Mouse (Mus musculus) stomach, embryonic 15.5 days (tissue): Measurements from ENCODE around the gene Plcb4. TPM values are rescaled to one million over a fixed set of nuclear protein-coding genes. Genes with fewer than 3 reads are reported as not detected.

Experiments
- ATAC-seq: fragments of 200-750 bp; cut with Nextera tagmentation; 2 replicates; pipeline ENCODE4 v1.8.0; 2017; ENCODE audit warnings: low read depth, moderate number of reproducible peaks, moderate TSS enrichment; ENCODE audit not compliant: insufficient read depth, low FRiP score
- H3K27ac ChIP-seq: fragments of 300-500 bp; sonication (generic); 2 replicates; pipeline ENCODE4 v1.5.1; 2015; ENCODE audit warnings: mild to moderate bottlenecking, inconsistent platforms
- H3K27me3 ChIP-seq: fragments of 300-500 bp; sonication (generic); replicated peaks from 2 replicates; pipeline ENCODE4 v1.6.1; 2015; ENCODE audit warnings: inconsistent platforms
- H3K36me3 ChIP-seq: fragments of 300-500 bp; sonication (generic); 2 replicates; pipeline ENCODE4 v1.6.1; 2015; ENCODE audit warnings: inconsistent platforms
- H3K4me1 ChIP-seq: fragments of 300-500 bp; sonication (generic); 2 replicates; pipeline ENCODE4 v1.6.1; 2015; ENCODE audit warnings: inconsistent platforms
- H3K4me2 ChIP-seq: fragments of 300-500 bp; sonication (generic); 2 replicates; pipeline ENCODE4 v1.6.1; 2015; ENCODE audit warnings: mild to moderate bottlenecking, inconsistent platforms
- H3K4me3 ChIP-seq: fragments of 300-500 bp; sonication (generic); replicated peaks from 2 replicates; pipeline ENCODE4 v1.5.1; 2015; ENCODE audit warnings: inconsistent platforms
- H3K9ac ChIP-seq: fragments of 300-500 bp; sonication (generic); 2 replicates; pipeline ENCODE4 v1.6.1; 2015; ENCODE audit warnings: inconsistent platforms
- H3K9me3 ChIP-seq: fragments of 300-500 bp; sonication (generic); 2 replicates; pipeline ENCODE4 v1.6.1; 2016; ENCODE audit warnings: inconsistent platforms
- WGBS: fragments of 180-500 bp; shearing (Covaris S2); methylation state at CpG from one replicate; pipeline ENCODE4 v1.1.7; 2015; 5-methylcytosine and 5-hydroxymethylcytosine counted together
- polyA plus RNA-seq: library from polyadenylated mRNA; unstranded; fragments of >200 nt; fragmentation: Nextera tagmentation; extraction: Ambion mirVana; gene quantifications from 2 replicates; pipeline ENCODE4 v1.2.1, GENCODE M21; 2015

The Plcb4 gene
- polyA plus RNA-seq, 1 experiment from 2014 or later, result 24.7 TPM

DNA sequence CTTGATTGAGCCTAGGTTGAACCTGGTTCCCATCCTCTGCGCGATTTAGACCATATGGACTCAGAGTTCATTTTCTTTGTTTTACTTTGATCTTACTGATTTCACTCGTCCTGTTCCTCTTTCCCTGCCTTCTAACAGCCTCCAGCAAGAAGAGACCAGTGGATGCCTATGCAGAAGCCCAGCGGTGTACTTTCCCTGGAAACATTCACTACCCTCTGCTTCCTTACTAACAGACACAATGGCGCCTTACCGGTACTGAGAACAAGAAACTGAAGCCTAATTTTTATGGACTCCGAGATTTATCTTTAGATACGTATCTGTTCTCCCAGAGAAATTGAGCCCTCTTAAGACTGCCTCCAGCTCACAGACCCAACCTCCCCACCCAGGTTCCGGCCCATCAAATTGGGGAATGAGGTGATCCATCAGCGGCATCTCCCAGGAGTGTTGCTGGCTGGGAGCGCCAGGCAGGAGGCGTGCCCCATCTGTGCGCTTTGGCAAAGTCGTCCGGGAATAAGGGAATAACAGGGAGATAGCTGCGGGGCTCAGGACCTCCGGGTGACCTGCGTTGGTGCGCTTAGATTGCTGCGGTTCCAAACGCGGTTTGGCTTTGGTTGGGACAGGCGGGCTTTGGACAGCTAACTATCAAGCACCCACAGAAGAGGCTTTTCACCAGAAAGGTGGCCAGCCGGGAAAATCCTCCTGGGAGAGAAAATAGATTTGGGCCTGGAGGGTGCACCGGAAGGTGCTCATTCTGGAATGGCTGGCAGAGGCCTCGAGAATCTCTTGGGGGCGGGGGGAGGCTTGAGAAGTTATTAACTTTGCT, 392.2 kb downstream of the Plcb4 start:
- Histone ChIP-seq H3K27ac (no peak overlapping the region), H3K36me3 (no peaks in the 10 kb centered on the region), H3K27me3 (0 out of 2 replicates have a peak, but pooled peaks cover 4% of the 10 kb centered on the region), H3K4me1 (no peaks in the 10 kb centered on the region), H3K4me3 (no peak overlapping the region), H3K4me2 (peak overlapping the region; percentile 31), H3K9me3 (no peaks in the 10 kb centered on the region), H3K9ac (no peak overlapping the region)
- ATAC-seq, result no peak
- 18% methylated on average over 27 of the region's 27 CpGs for WGBS

DNA sequence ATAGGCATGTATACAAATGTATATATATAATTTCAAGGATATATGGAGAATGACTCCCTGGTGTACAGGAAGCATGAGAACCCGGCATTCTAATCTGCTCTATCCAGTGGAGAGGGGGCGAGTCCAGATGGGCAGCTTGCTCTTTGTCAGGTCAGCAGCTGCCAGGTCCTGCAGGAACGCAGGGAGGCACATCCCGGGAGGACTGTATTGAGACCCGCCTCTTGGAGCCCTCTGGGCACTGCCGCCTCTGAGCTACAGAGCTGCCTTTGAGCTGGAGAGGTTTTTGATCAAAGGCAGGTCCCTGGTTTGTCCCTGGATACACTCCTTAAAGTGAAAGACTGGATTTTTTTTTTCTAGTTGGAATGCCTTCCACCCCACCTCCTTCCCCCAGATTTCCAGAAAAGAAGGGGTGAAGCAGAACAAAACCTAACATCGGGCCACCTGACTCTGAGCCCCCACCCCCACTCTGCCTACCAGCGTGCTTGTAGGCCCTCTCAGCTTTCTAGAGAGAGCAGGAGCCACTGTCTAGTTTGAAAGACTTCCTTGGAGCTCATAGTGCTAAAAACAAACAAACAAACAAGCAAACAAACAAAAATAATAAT, 393.0 kb downstream of the Plcb4 start, which contains the start of gene Lamp5:
Gene Lamp5, plus strand, starts transcription at position 552 of the 602 bp plus-strand sequence.
- no peak within 1 kb of the TSS for H3K27ac ChIP-seq
- no peaks in the 10 kb centered on the region for H3K36me3 ChIP-seq
- no peak within 1 kb of the TSS for H3K4me3 ChIP-seq
- H3K9ac ChIP-seq, result no peak within 1 kb of the TSS
- peak within 1 kb of the TSS; percentile 31 for H3K4me2 ChIP-seq
- 0 out of 2 replicates have a peak, but pooled peaks cover 4% of the 10 kb centered on the region for H3K27me3 ChIP-seq
- WGBS, result 8% methylated on average over 8 of the region's 8 CpGs
- no peaks in the 10 kb centered on the region for H3K9me3 ChIP-seq
- no peaks in the 10 kb centered on the region for H3K4me1 ChIP-seq
- ATAC-seq, result no peak

- Histone ChIP-seq H3K9ac (no peak overlapping the region), H3K36me3 (no peaks in the 10 kb centered on the region), H3K4me3 (no peak overlapping the region), H3K9me3 (no peaks in the 10 kb centered on the region), H3K27ac (no peak overlapping the region), H3K4me1 (peaks cover 3% of the 10 kb centered on the region; the same call in 1 of the 2 replicates), H3K27me3 (peaks cover 34% of the 10 kb centered on the region), H3K4me2 (peak overlapping the region; percentile 36)
- ATAC-seq, result no peak
- 5% methylated on average over 19 of the region's 19 CpGs for WGBS
Observed at GRCm38 (mm10) chr2:136057861-136058331, 399.1 kb downstream of the Plcb4 start.

DNA sequence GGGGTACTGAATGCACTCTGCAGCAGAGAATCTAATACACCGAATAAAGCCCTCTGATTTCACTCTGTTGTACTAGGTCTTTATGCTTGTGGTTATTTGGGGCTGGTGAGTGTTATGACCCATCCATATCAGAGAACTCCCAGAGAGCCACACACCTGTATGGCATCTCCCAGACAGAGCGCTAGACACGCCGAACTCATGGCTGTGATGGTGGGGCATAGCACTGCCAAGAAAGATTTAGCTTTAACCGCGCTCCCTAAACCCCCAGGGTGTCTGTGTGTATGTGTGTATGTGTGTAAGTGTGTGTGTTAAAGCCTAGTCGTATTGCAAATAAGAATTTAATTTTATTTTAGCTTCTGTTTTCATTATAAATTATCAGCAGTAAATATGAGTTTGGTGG, 399.6 kb downstream of the Plcb4 start:
- no peaks in the 10 kb centered on the region for H3K9me3 ChIP-seq
- H3K27ac ChIP-seq, result no peak overlapping the region
- no peaks in the 10 kb centered on the region for H3K36me3 ChIP-seq
- no peak for ATAC-seq
- 7% methylated on average over 7 of the region's 7 CpGs for WGBS
- no peak overlapping the region for H3K4me3 ChIP-seq
- H3K27me3 ChIP-seq, result peaks cover 34% of the 10 kb centered on the region
- H3K4me1 ChIP-seq, result peaks cover 3% of the 10 kb centered on the region; the same call in 1 of the 2 replicates
- H3K4me2 ChIP-seq, result peak overlapping the region; percentile 36; the same call in 1 of the 2 replicates
- H3K9ac ChIP-seq, result no peak overlapping the region

DNA sequence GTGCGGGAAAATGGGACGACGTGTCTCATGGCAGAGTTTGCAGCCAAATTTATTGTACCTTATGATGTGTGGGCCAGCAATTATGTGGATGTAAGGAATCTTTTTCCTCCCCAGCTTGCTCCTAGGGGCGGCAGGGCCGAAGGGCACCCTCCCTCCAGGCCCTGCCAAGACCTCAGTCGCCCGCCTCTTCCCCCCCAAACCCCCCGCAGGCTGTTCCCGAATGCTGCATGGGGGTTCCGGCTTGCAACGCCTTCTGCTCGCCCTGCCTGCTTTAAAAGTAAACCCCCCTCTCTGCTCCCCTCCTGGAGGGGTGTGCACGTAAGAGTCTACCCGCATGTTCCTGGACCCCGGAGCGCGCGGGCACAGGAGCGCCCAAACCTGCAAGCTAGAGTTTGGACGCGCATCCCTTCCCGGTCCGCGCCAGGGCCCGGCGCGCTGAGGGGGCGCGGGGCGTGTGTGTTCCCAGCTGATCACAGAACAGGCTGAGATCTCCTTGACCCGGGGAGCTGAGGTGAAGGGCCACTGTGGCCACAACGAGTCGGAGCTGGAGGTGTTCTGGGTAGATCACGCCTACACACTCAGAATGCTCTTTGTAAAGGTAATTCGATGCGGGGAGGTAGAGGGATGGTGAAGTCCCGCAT, 400.3 kb downstream of the Plcb4 start:
- H3K27me3 ChIP-seq, result peaks cover 34% of the 10 kb centered on the region
- no peak overlapping the region for H3K27ac ChIP-seq
- H3K4me3 ChIP-seq, result peak overlapping the region; percentile 9; the same call in 1 of the 2 replicates
- H3K9ac ChIP-seq, result no peak overlapping the region
- H3K4me2 ChIP-seq, result peak overlapping the region; percentile 21
- H3K4me1 ChIP-seq, result peaks cover 3% of the 10 kb centered on the region; the same call in 1 of the 2 replicates
- no peak for ATAC-seq
- H3K36me3 ChIP-seq, result no peaks in the 10 kb centered on the region
- 3% methylated on average over 37 of the region's 37 CpGs for WGBS
- no peaks in the 10 kb centered on the region for H3K9me3 ChIP-seq
